Mouse (Mus musculus): ENCODE measurements around the gene Car11. TPM values are rescaled to one million over a fixed set of nuclear protein-coding genes. Genes with fewer than 3 reads are reported as not detected.
"Not testable (repeated sequence)": the region's sequence is repeated elsewhere in the genome, so short reads cannot be mapped to it uniquely, and the experiment has no call there.

Gene Car11
- 15.2 and 17.3 TPM in 2 replicates for polyA plus RNA-seq (2015; fragmentation: Nextera tagmentation; extraction: Ambion mirVana)

DNA sequence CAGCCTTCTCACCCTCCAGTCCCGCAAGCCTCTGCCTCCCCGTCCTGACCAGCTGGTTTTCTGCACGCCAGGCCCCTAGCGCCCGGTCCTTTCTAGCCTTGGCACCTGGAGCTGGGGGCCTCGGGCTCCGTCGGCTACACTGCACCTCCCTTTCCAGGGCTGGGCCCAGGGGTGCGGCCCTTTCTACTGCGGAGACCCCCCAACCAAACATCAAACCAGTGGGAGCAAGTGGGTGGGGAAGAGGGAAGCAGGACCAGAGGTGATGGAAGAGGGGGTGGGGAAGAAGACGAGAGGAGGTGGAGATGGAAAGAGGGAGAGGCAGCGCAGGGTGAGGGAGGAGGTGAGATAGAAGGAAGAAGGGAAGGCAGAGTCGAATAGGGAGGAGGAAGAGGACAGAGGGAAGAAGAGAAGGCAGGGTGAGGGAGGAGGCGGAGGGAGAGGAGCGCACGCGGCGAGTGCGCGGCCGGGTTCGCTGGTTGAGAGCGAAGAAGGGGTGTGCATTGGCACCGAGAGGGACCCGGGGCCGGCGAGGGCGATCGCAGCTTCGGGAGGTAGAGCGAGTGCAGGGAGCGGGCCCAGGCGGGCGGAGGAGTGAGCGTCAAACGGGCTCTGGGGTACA is at the start of gene Car11:
TSS of gene Car11 (plus strand) at position 321 of the 619 bp plus-strand sequence.
- H3K4me1 ChIP-seq, result peaks cover 45% of the 10 kb centered on the region
- H3K9me3 ChIP-seq, result no peaks in the 10 kb centered on the region
- no peak for ATAC-seq (ENCODE audit: insufficient number of reproducible peaks, insufficient read depth, low FRiP score, low TSS enrichment, low read depth)
- 2% methylated on average over 36 of the region's 36 CpGs for WGBS
- H3K27ac ChIP-seq, result no peak within 1 kb of the TSS
- H3K27me3 ChIP-seq, result peaks cover 28% of the 10 kb centered on the region
- peak within 1 kb of the TSS; percentile 75 for H3K9ac ChIP-seq
- peak within 1 kb of the TSS; percentile 92 for H3K4me2 ChIP-seq
- H3K4me3 ChIP-seq, result peak within 1 kb of the TSS; percentile 51
- no peaks in the 10 kb centered on the region for H3K36me3 ChIP-seq

DNA sequence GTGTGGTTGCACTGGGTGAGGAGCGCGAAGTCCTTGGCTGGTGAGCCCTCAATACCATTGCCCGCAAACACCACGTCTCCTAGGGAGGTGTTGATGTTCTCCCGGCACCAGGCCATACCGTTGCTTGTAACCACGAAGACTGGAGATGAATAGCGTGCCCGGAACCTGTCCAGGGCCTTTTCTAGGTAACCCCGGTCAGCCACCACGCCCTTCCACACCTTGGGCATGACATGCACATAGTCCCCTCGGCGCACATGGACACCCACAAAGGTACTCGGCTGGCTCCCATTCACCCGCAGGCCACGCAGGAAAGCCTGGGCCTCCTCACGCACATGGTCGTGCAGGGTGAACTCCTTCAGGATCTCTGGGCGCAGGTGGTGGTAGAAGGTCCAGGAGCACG is 49.2 kb upstream of the Car11 start:
- WGBS, result 95% methylated on average over 20 of the region's 20 CpGs

DNA sequence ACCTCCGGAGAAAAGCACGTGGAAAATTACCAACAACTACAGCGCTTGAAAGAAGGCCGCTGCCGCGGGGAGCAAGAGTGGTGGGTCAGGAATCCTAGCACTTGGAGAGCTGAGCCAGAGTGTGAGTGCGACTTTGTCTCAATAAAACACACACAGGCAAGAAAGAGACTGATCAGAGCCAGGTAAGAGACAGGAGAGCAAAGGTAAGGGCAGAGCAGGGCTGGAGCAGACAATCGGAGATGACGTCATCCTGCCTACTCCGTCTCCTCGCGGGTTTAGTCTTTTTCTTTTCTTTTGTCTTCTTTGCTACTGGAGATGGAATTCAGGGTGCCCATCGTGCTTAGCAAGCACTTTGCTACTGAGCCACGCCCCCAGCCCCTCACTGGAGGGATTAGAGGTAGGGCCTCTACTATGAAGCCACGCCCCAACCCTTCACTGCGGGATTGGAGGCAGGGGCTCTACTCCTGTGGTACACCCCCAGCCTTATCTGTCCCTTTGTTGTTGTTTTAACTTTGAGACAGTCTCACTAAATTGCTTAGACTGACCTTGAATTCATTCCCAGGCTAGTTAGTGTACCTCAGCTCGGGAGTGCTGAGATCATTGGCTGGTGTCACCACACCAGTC is 45.1 kb upstream of the Car11 start:
- Histone ChIP-seq H3K4me2 (peak overlapping the region; percentile 38), H3K4me1 (peaks cover 16% of the 10 kb centered on the region), H3K9me3 (no peaks in the 10 kb centered on the region), H3K4me3 (0 out of 2 replicates have a peak overlapping the region, but pooled peaks have one; percentile 8), H3K9ac (no peak overlapping the region), H3K36me3 (no peaks in the 10 kb centered on the region), H3K27me3 (no peaks in the 10 kb centered on the region), H3K27ac (peak overlapping the region; percentile 62; the same call in 1 of the 2 replicates)
- ATAC-seq (ENCODE audit: insufficient number of reproducible peaks, insufficient read depth, low FRiP score, low TSS enrichment, low read depth), result peak; percentile 59; the same call in 1 of the 2 replicates
- WGBS, result 27% methylated on average over 17 of the region's 17 CpGs

More for the DNA sequence above, 49.2 kb upstream of the Car11 start:
- not testable (repeated sequence) for H3K4me1 ChIP-seq; H3K27ac ChIP-seq; ATAC-seq (ENCODE audit: insufficient number of reproducible peaks, insufficient read depth, low FRiP score, low TSS enrichment, low read depth); H3K4me3 ChIP-seq; H3K27me3 ChIP-seq; H3K9me3 ChIP-seq; H3K36me3 ChIP-seq; H3K9ac ChIP-seq; H3K4me2 ChIP-seq

DNA sequence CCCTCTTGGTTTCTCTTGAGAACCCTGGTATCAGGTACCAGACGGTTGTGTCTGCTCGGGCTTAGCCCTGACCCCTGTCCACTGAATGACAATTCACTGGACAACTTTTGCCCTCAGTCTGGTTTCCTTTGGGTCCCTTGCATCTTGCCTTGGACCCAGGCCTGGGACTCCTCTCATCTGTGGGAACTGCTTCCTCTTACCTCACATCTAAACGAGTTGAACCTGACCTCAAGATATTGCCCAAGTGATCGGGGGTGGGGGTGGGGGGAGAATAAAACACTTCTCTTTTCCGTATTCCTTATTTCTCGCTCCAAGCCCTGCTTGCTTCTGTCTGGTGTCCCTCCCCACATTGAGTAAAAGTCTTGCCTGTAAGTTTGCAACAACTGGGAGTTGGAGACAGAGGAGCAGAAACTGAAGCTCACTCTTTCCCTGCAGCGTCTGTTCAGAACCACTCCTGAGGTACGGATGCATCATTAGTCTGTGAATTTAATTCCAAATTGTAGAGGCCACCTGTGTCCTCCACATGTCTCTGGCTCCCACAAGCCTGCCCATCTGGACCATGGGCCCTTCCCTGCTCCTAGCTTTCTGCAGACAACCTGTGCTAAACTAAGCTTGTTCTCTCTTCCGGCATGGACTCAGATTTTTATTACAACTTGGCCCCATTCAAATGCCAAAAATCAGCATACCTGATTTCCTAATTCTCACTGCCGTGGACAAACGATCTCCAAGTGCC is 38.7 kb upstream of the Car11 start:
- no peaks in the 10 kb centered on the region for H3K27me3 ChIP-seq
- no peak overlapping the region for H3K27ac ChIP-seq
- ATAC-seq (ENCODE audit: insufficient number of reproducible peaks, insufficient read depth, low FRiP score, low TSS enrichment, low read depth), result no peak

DNA sequence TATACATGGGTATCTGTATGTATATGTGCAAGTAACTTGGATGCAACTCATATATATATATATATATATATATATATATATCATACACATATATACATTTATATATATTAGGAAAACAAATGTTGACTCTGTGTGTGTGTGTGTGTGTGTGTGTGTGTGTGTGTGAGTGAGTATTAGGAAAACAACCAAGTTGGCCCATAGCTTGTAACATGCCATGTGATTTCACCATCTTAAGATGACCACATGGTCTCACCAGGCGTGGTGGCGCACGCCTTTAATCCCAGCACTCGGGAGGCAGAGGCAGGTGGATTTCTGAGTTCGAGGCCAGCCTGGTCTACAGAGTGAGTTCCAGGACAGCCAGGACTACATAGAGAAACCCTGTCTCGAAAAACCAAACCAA is 37.9 kb upstream of the Car11 start:
- not testable (repeated sequence) for H3K4me2 ChIP-seq; H3K4me3 ChIP-seq; H3K9ac ChIP-seq; H3K9me3 ChIP-seq; ATAC-seq (ENCODE audit: insufficient number of reproducible peaks, insufficient read depth, low FRiP score, low TSS enrichment, low read depth); H3K27me3 ChIP-seq; H3K27ac ChIP-seq; H3K36me3 ChIP-seq
- 91% methylated on average over 6 of the region's 6 CpGs for WGBS
- H3K4me1 ChIP-seq, result peaks cover 19% of the 10 kb centered on the region

More for the DNA sequence above, 38.7 kb upstream of the Car11 start:
- Histone ChIP-seq H3K9ac (no peak overlapping the region), H3K36me3 (no peaks in the 10 kb centered on the region), H3K4me2 (no peak overlapping the region), H3K4me1 (peaks cover 23% of the 10 kb centered on the region), H3K4me3 (no peak overlapping the region), H3K9me3 (no peaks in the 10 kb centered on the region)
- 81% methylated on average over 11 of the region's 11 CpGs for WGBS

DNA sequence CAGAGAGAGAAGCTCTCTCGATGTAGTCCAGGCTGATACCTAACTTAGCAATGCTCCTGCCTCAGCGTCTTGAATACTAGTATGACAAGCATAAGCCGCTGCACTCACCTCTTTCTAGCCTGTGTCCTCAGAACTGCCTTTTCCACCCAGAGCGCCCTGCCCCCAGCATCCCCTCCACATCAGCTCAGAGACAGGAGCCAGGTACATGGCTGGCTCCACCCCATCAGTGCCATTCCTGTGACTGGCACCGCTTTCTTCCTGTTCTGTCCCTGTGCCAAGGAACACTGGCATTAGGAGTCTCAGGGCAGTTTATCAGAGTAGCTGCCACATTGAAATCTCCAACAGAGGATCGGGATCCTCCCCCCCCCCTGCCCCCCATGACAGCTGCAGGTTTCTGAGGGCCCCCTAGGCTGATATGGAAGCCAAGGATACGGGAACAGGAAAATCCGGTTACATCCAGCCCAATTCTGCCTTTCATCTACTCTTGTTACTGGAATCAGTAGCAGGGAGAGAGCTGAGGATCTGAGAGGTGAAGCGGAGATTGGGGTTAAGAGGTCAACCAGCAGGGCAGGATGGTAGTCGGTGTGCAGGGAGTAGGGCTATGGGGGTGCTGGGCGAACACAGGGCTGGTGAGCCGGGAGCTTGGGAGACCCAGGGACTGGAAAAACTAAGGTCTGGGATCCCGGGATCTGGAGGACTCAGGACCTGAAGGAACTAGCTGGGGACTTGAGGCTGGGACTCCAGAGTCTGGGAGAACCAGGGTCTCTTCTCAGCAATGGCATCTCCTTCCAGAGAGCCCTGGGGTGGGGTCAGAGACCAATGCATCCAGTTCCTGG is 34.1 kb upstream of the Car11 start:
- H3K4me3 ChIP-seq, result no peak overlapping the region
- 0 out of 2 replicates have a peak overlapping the region, but pooled peaks have one; percentile 16 for H3K9ac ChIP-seq
- H3K4me2 ChIP-seq, result peak overlapping the region; percentile 16; the same call in 1 of the 2 replicates
- 34% methylated on average over 13 of the region's 13 CpGs for WGBS
- H3K4me1 ChIP-seq, result peaks cover 19% of the 10 kb centered on the region
- no peaks in the 10 kb centered on the region for H3K27me3 ChIP-seq
- H3K36me3 ChIP-seq, result no peaks in the 10 kb centered on the region
- no peak overlapping the region for H3K27ac ChIP-seq
- ATAC-seq (ENCODE audit: insufficient number of reproducible peaks, insufficient read depth, low FRiP score, low TSS enrichment, low read depth), result no peak
- peaks cover 3% of the 10 kb centered on the region; the same call in 1 of the 2 replicates for H3K9me3 ChIP-seq

DNA sequence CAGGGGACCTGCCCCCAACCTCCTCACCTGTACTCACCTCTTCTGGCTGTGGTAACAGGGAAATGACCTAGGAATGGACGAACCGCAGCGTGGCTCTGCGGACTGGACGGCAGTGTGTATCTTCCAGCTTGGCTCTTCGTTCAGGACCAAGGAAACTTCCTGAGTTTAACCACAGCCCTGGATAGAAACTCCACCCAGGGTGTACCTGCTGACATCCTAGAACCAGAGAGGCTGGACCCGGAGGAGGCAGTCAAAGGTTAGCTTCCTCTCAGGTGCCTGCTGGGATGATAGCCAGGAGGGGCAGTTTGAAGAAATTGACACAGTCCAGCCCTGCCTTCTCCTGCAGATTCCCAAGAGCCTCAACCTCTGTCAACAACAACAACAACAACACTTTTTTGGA is 33.5 kb upstream of the Car11 start, which contains the start of gene Fut2:
TSS of gene Fut2 (minus strand) at position 234 of the 400 bp plus-strand sequence.
- Histone ChIP-seq H3K9me3 (peaks cover 3% of the 10 kb centered on the region; the same call in 1 of the 2 replicates), H3K4me2 (peak within 1 kb of the TSS; percentile 16; the same call in 1 of the 2 replicates), H3K27me3 (no peaks in the 10 kb centered on the region), H3K4me1 (peaks cover 19% of the 10 kb centered on the region), H3K4me3 (no peak within 1 kb of the TSS), H3K27ac (no peak within 1 kb of the TSS), H3K36me3 (no peaks in the 10 kb centered on the region), H3K9ac (0 out of 2 replicates have a peak within 1 kb of the TSS, but pooled peaks have one; percentile 16)
- ATAC-seq (ENCODE audit: insufficient number of reproducible peaks, insufficient read depth, low FRiP score, low TSS enrichment, low read depth), result no peak
- whole genome bisulfite sequencing, result 74% methylated on average over 7 of the region's 7 CpGs

DNA sequence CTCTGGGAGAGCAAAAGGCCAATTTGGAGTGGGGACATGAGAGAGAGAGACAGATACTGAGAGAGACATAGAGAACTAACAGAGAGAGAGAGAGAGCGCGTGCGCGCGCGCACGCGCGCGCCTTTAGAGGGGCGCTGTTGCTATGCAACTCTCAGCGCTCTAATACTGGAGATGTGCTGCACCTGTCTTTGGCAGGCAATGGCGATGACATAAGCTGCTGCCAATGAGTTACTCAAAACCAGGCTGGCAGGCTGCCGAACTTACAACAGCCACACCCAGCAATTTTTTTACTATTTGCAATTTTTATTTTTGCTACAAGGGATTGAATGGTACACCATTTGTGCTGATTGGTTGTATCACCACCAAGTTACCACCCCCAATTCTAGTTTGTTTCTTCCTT is 31.9 kb upstream of the Car11 start:
- Histone ChIP-seq H3K4me1 (peaks cover 19% of the 10 kb centered on the region), H3K4me2 (no peak overlapping the region), H3K4me3 (no peak overlapping the region), H3K36me3 (no peaks in the 10 kb centered on the region), H3K27ac (no peak overlapping the region), H3K9me3 (peaks cover 3% of the 10 kb centered on the region; the same call in 1 of the 2 replicates), H3K27me3 (no peaks in the 10 kb centered on the region), H3K9ac (no peak overlapping the region)
- WGBS, result 75% methylated on average over 14 of the region's 14 CpGs
- no peak for ATAC-seq (ENCODE audit: insufficient number of reproducible peaks, insufficient read depth, low FRiP score, low TSS enrichment, low read depth)

DNA sequence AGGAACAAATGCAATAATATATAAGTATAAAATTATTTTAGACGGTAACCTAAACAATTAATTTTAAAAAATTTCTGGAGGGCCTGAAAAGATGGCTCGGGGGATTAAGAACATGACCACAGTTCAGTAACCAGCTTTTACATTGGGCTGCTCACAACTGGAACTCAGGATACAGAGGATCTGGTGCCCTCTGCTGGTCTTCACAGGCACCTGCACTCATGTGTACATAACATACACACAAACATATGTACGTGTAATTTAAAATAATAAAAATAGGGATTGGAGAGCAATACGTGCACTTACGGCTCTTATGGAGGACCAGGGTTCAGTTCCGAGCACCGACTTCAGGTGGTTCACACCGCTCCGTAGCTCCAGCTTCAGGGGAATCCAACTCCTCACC is 30.7 kb upstream of the Car11 start:
- ATAC-seq (ENCODE audit: insufficient number of reproducible peaks, insufficient read depth, low FRiP score, low TSS enrichment, low read depth), result no peak
- peaks cover 18% of the 10 kb centered on the region for H3K4me1 ChIP-seq
- no peaks in the 10 kb centered on the region for H3K36me3 ChIP-seq
- no peak overlapping the region for H3K4me2 ChIP-seq
- no peak overlapping the region for H3K4me3 ChIP-seq
- WGBS, result 98% methylated on average over 9 of the region's 9 CpGs
- H3K27me3 ChIP-seq, result no peaks in the 10 kb centered on the region
- peaks cover 3% of the 10 kb centered on the region; the same call in 1 of the 2 replicates for H3K9me3 ChIP-seq
- H3K9ac ChIP-seq, result no peak overlapping the region
- no peak overlapping the region for H3K27ac ChIP-seq

DNA sequence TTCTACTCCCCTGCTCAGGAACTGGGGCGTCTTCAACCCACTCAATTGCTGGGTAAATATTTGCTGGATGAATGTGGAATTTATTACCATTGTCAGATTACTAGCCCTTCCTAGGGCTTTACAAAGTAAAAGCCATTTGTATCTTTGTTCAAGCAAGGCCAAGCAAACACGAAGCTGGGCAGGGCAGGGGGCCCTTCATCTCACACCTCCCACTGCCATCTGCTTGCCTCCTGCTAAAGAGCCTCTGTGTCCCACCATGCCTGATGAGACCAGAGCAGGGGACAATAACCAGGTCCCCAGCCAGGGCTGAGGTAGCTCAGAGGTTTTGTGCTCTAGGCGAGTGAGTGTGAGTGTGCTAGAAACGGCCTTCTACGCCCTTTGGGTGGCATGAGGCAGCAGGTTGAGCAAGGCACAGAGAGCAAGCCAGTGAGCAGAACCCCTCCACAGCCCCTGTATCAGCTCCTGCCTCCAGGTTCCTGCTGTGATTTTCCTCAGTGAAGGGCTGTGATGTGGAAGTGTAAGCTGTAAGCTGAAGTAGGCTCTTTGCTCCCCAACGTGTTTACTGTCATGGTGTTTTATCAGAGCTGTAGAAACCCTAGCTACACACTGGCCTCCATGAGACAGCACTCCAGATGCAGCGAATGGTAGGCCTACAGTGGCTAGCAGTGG is 21.9 kb upstream of the Car11 start:
- Histone ChIP-seq H3K9ac (no peak overlapping the region), H3K4me1 (peaks cover 8% of the 10 kb centered on the region), H3K9me3 (no peaks in the 10 kb centered on the region), H3K27me3 (no peaks in the 10 kb centered on the region), H3K27ac (no peak overlapping the region), H3K4me3 (no peak overlapping the region), H3K36me3 (no peaks in the 10 kb centered on the region), H3K4me2 (no peak overlapping the region)
- WGBS, result 80% methylated on average over 7 of the region's 7 CpGs
- no peak for ATAC-seq (ENCODE audit: insufficient number of reproducible peaks, insufficient read depth, low FRiP score, low TSS enrichment, low read depth)
